Mouse (Mus musculus): Measurements from ENCODE around the gene Ch25h.

Gene Ch25h

GRCm38 (mm10) chr19:34441979-34442378, 33.0 kb downstream of the Ch25h start:
- Histone ChIP-seq H3K27me3 (ENCODE audit: control insufficient read depth, insufficient read depth, low read length, poor library complexity, severe bottlenecking) (no peaks in the 10 kb centered on the region), H3K36me3 (ENCODE audit: control insufficient read depth, insufficient read depth, low read length, poor library complexity, severe bottlenecking) (no peaks in the 10 kb centered on the region)
- DNase-seq (ENCODE audit: low read depth, low spot score), result no peak

- Histone ChIP-seq H3K27me3 (ENCODE audit: control insufficient read depth, insufficient read depth, low read length, poor library complexity, severe bottlenecking) (no peaks in the 10 kb centered on the region), H3K36me3 (ENCODE audit: control insufficient read depth, insufficient read depth, low read length, poor library complexity, severe bottlenecking) (no peaks in the 10 kb centered on the region)
- DNase-seq (ENCODE audit: low read depth, low spot score), result no peak
Observed at GRCm38 (mm10) chr19:34435197-34435611, 39.8 kb downstream of the Ch25h start.

GRCm38 (mm10) chr19:34431314-34431713, 43.6 kb downstream of the Ch25h start:
- DNase-seq (ENCODE audit: low read depth, low spot score), result no peak
- Histone ChIP-seq H3K36me3 (ENCODE audit: control insufficient read depth, insufficient read depth, low read length, poor library complexity, severe bottlenecking) (no peaks in the 10 kb centered on the region), H3K27me3 (ENCODE audit: control insufficient read depth, insufficient read depth, low read length, poor library complexity, severe bottlenecking) (no peaks in the 10 kb centered on the region)

- H3K36me3 ChIP-seq (ENCODE audit: control insufficient read depth, insufficient read depth, low read length, poor library complexity, severe bottlenecking), result no peaks in the 10 kb centered on the region
- no peaks in the 10 kb centered on the region for H3K27me3 ChIP-seq (ENCODE audit: control insufficient read depth, insufficient read depth, low read length, poor library complexity, severe bottlenecking)
- DNase-seq (ENCODE audit: low read depth, low spot score), result no peak
Observed at GRCm38 (mm10) chr19:34423783-34424335, 51.1 kb downstream of the Ch25h start.
